Mouse (Mus musculus) heart, embryonic 14.5 days (tissue): ENCODE results near the gene Tnni3k. TPM values are rescaled to one million over a fixed set of nuclear protein-coding genes. Genes with fewer than 3 reads are reported as not detected.

ENCODE experiments used
- ATAC-seq: fragments of 200-750 bp; cut with Nextera tagmentation; 2 replicates; pipeline ENCODE4 v1.8.0; 2017; ENCODE audit warnings: low read depth, moderate TSS enrichment; ENCODE audit not compliant: insufficient number of reproducible peaks, insufficient read depth, low FRiP score
- H3K27ac ChIP-seq, 2 experiments: fragments of 200-500 bp in 1 of 2; fragments of 300-500 bp in 1 of 2; sonication (generic) in 1 of 2; replicated peaks in 1 of 2; 2 replicates each; pipeline ENCODE4 v1.5.1; 2012 to 2014; ENCODE audit warnings: low read depth in 2 of 2, low read length in 2 of 2, control low read depth in 1 of 2, mild to moderate bottlenecking in 1 of 2, mixed read lengths in 1 of 2; ENCODE audit not compliant: control insufficient read depth in 1 of 2, insufficient read depth in 1 of 2
- H3K27me3 ChIP-seq: fragments of 300-500 bp; sonication (generic); 2 replicates; pipeline ENCODE4 v1.6.1; 2014; ENCODE audit warnings: mild to moderate bottlenecking, low read length, control low read depth; ENCODE audit not compliant: control insufficient read depth, insufficient read depth
- H3K36me3 ChIP-seq: fragments of 300-500 bp; sonication (generic); 2 replicates; pipeline ENCODE4 v1.6.1; 2014; ENCODE audit warnings: mild to moderate bottlenecking, control low read depth, low read length, mixed read lengths; ENCODE audit not compliant: control insufficient read depth, insufficient read depth
- H3K4me1 ChIP-seq, 2 experiments: fragments of 200-500 bp in 1 of 2; fragments of 300-500 bp in 1 of 2; sonication (generic) in 1 of 2; 2 replicates each; pipeline ENCODE4 v1.6.1; 2012 to 2014; ENCODE audit warnings: low read length in 2 of 2, control low read depth in 1 of 2, mixed read lengths in 1 of 2; ENCODE audit not compliant: control insufficient read depth in 2 of 2, insufficient read depth in 2 of 2
- H3K4me2 ChIP-seq: fragments of 300-500 bp; sonication (generic); 2 replicates; pipeline ENCODE4 v1.6.1; 2014; ENCODE audit warnings: mild to moderate bottlenecking, low read length
- H3K4me3 ChIP-seq, 2 experiments: fragments of 200-500 bp in 1 of 2; fragments of 300-500 bp in 1 of 2; sonication (generic) in 1 of 2; 2 replicates each; pipeline ENCODE4 v1.5.1; 2012 to 2014; ENCODE audit warnings: low read length in 2 of 2, mild to moderate bottlenecking in 2 of 2, control low read depth in 1 of 2, low read depth in 1 of 2, moderate library complexity in 1 of 2; ENCODE audit not compliant: control insufficient read depth in 1 of 2, insufficient read depth in 1 of 2
- H3K9ac ChIP-seq: fragments of 300-500 bp; sonication (generic); 2 replicates; pipeline ENCODE4 v1.6.1; 2014; ENCODE audit warnings: mild to moderate bottlenecking, low read length
- H3K9me3 ChIP-seq: fragments of 300-500 bp; sonication (generic); 2 replicates; pipeline ENCODE4 v1.6.1; 2016; ENCODE audit warnings: low read length, control low read depth; ENCODE audit not compliant: control insufficient read depth
- WGBS: fragments of 180-500 bp; shearing (Covaris S2); extraction: QIAGEN DNeasy Blood & Tissue Kit; methylation state at CpG from one replicate; pipeline ENCODE4 v1.1.7; 2014; 5-methylcytosine and 5-hydroxymethylcytosine counted together
- polyA plus RNA-seq: library from polyadenylated mRNA; unstranded; fragments of >200 nt; fragmentation: Nextera tagmentation; extraction: Ambion mirVana; gene quantifications from 2 replicates; pipeline ENCODE4 v1.2.1, GENCODE M21; 2014

Gene Tnni3k
- polyA plus RNA-seq, 1 experiment from 2014 or later: 65.6 TPM

DNA sequence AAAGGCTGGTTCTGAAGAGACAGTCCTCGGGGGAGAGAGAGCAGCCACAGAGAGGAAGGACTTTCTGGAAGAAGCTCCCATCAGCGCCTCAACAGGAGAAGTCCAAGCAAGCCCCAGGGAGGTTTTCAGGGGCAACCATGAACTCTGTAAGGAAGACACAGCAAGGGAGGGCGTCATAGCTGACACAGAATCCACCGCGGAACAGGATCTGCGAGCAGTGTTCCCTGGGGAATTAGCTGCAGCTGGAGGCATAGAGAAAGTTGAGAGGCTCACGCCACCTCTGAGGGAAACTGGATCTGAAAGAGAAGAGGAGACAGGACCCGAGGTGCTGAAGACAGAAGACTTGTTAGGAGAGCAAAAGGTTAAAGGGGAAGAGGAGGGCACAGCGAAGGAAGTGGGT is 291.8 kb downstream of the Tnni3k start:
- Histone ChIP-seq H3K9ac (no peak overlapping the region), H3K4me3 (no peak overlapping the region), H3K9me3 (no peaks in the 10 kb centered on the region), H3K36me3 (no peaks in the 10 kb centered on the region), H3K27me3 (no peaks in the 10 kb centered on the region), H3K4me2 (no peak overlapping the region), H3K4me1 (no peaks in the 10 kb centered on the region), H3K27ac (no peak overlapping the region)
- no peak for ATAC-seq
- WGBS: 54% methylated on average over 9 of the region's 9 CpGs

DNA sequence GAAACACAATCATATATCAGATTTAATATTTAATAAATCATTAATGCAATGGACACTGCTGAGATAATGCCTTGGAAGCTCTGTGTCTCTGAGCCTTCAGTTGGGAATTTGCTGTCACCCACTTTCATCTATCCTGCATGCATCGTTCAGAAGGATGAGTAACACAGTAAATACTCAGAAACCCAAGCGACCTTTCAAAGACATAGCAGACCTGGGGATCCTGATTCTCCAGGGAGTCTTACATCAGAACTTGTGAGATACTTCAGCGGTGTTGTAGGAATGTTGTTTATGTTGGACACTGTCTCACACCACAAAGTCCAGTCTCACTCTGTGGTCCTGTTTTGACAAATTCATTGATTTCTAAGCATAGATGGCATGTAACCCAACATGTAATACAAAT is 294.1 kb downstream of the Tnni3k start:
- Histone ChIP-seq H3K9ac (no peak overlapping the region), H3K27ac (no peak overlapping the region), H3K27me3 (no peaks in the 10 kb centered on the region), H3K4me3 (no peak overlapping the region), H3K9me3 (no peaks in the 10 kb centered on the region), H3K36me3 (no peaks in the 10 kb centered on the region), H3K4me2 (no peak overlapping the region), H3K4me1 (no peaks in the 10 kb centered on the region)
- WGBS: 80% methylated on average over 3 of the region's 3 CpGs
- no peak for ATAC-seq

DNA sequence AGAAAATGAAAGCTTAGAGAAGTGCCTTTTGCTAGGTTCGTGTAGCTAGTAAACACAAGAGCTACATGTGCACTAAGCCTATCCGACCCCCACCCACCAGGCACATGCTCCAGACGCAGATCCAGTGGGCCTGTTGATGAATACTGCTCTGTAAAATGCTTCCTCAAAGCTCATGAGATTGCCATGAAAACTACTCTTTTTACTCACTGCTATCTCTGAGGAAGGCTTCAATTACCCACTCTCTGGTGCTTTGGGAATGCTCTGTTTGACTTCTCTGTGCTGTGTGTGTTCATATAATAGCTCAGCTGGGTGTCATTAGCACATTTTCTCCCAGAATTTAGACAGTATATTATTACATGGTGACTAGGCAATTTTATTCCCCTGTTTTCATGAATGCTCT is 297.1 kb downstream of the Tnni3k start:
- H3K27ac ChIP-seq: no peak overlapping the region
- H3K4me3 ChIP-seq: no peak overlapping the region
- H3K27me3 ChIP-seq: no peaks in the 10 kb centered on the region
- 84% methylated on average over 3 of the region's 3 CpGs for WGBS
- no peaks in the 10 kb centered on the region for H3K9me3 ChIP-seq
- H3K4me2 ChIP-seq: no peak overlapping the region
- no peaks in the 10 kb centered on the region for H3K4me1 ChIP-seq
- H3K9ac ChIP-seq: no peak overlapping the region
- H3K36me3 ChIP-seq: no peaks in the 10 kb centered on the region
- ATAC-seq: no peak

DNA sequence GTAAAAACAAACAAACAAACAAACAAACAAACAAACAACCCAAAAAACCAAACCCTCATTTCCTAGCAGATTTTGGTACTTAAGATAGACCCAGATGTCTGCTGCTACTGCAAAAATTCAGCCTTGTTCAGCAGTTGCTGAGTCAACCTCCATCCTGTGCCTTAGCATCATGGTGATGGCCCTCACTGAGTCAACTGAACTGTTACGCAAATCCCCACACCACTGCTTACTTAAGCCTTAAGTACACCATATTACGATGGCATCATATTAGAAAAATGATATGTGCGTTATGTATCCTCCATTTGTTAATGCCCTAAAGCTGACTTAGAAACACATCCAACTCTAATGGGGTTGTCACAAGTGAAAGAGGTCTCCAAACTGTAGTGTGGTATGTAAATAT is 300.0 kb downstream of the Tnni3k start:
- Histone ChIP-seq H3K27me3 (no peaks in the 10 kb centered on the region), H3K4me2 (no peak overlapping the region), H3K36me3 (no peaks in the 10 kb centered on the region), H3K4me3 (no peak overlapping the region), H3K9ac (no peak overlapping the region), H3K4me1 (no peaks in the 10 kb centered on the region), H3K9me3 (no peaks in the 10 kb centered on the region), H3K27ac (no peak overlapping the region)
- WGBS: 86% methylated on average over 3 of the region's 3 CpGs
- no peak for ATAC-seq

DNA sequence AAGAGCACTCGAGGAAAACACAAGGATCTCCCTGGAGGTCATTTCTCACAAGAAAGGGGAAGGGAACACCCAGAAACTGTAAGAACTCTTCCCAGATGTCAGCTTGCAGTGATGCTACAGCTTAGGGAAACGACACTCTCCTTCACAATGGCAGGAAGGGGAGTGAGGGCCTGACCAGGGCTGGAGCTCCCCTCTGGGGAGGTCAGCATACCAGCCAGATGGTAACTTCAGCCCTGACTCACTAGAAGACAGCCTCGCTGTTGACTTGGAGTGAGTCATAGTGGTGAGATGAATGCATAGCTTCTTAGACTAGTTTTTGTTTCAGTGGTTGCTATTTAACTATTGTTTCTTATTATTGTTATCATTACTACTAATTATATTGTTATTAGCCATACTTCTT is 300.7 kb downstream of the Tnni3k start:
- no peaks in the 10 kb centered on the region for H3K27me3 ChIP-seq
- H3K4me1 ChIP-seq: no peaks in the 10 kb centered on the region
- H3K4me2 ChIP-seq: no peak overlapping the region
- no peaks in the 10 kb centered on the region for H3K9me3 ChIP-seq
- no peak overlapping the region for H3K9ac ChIP-seq
- H3K27ac ChIP-seq: no peak overlapping the region
- H3K4me3 ChIP-seq: no peak overlapping the region
- no peaks in the 10 kb centered on the region for H3K36me3 ChIP-seq
- ATAC-seq: no peak
- WGBS: 44% methylated on average over 3 of the region's 3 CpGs

DNA sequence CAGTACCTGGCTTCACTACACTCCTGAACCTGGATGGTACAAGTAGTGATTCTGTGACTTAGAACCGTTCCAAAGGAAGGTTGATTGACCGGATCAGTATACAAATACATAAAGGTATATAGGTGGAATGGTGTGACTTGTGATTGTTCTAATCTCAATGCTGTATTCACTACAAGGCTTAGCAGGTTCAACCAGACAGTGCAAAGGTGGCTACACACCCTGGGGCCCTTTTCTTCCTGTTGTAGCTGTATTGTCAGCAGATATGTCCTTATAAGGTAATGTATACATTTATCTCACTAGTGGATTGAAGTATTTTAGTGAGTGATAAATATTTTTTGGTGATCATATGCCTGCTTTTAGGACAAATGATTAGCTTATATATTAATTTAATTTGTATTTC is 310.9 kb downstream of the Tnni3k start:
- Histone ChIP-seq H3K4me1 (no peaks in the 10 kb centered on the region), H3K36me3 (no peaks in the 10 kb centered on the region), H3K27ac (no peak overlapping the region), H3K9me3 (no peaks in the 10 kb centered on the region), H3K27me3 (no peaks in the 10 kb centered on the region), H3K4me3 (no peak overlapping the region), H3K9ac (no peak overlapping the region), H3K4me2 (no peak overlapping the region)
- 91% methylated on average over 2 of the region's 2 CpGs for WGBS
- ATAC-seq: no peak

DNA sequence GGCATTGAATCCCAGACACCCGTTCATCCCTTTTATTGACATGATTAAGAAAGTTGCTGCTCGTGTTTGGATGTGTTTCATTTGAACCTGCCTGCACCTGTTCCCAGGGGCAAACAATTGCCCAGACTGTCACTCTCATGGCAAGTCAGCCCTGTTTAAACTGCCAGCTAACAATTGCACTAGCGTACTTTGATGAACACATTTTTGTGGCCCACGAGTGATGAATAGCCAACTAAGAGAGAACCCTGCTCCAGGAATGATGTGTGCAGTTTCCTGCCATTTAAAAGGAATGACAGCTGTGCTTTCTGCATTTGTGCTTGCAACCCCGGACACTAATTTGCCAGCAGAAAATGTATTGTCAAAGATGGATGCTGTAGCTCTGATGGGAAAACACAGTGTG is 312.3 kb downstream of the Tnni3k start:
- no peak overlapping the region for H3K27ac ChIP-seq
- H3K9me3 ChIP-seq: no peaks in the 10 kb centered on the region
- no peak overlapping the region for H3K4me2 ChIP-seq
- no peak for ATAC-seq
- H3K27me3 ChIP-seq: no peaks in the 10 kb centered on the region
- no peak overlapping the region for H3K4me3 ChIP-seq
- no peaks in the 10 kb centered on the region for H3K36me3 ChIP-seq
- 75% methylated on average over 5 of the region's 5 CpGs for WGBS
- H3K9ac ChIP-seq: no peak overlapping the region
- no peaks in the 10 kb centered on the region for H3K4me1 ChIP-seq

DNA sequence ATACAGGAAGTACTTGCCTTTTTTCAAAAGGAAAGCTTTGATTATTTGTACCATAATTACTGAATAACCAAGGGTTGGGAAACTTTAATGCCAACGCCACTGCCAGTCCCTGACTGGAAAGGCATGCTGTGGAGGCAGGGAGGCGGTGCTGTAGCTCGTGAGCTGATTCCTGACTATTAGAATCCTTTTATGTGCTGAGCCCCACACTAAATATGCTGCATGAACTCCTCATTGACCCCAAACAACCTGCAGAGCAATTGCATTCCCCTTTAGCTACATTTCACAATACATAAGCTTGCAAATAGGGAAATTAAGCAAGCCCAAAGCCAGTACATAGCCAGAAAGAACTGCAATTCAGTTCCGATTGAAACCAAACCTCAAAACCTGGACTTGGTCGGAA is 313.7 kb downstream of the Tnni3k start:
- Histone ChIP-seq H3K36me3 (no peaks in the 10 kb centered on the region), H3K27ac (no peak overlapping the region), H3K27me3 (no peaks in the 10 kb centered on the region), H3K4me3 (no peak overlapping the region), H3K4me1 (no peaks in the 10 kb centered on the region), H3K4me2 (no peak overlapping the region), H3K9ac (no peak overlapping the region), H3K9me3 (no peaks in the 10 kb centered on the region)
- WGBS: 81% methylated on average over 5 of the region's 5 CpGs
- no peak for ATAC-seq
